Mouse (Mus musculus) right cerebral cortex, postnatal 25 days (tissue): ENCODE measurements around the gene Col4a2.

Source experiments
- DNase-seq: peaks from one replicate; pipeline ENCODE4 v3.0.0; 2022

Col4a2 gene

DNA sequence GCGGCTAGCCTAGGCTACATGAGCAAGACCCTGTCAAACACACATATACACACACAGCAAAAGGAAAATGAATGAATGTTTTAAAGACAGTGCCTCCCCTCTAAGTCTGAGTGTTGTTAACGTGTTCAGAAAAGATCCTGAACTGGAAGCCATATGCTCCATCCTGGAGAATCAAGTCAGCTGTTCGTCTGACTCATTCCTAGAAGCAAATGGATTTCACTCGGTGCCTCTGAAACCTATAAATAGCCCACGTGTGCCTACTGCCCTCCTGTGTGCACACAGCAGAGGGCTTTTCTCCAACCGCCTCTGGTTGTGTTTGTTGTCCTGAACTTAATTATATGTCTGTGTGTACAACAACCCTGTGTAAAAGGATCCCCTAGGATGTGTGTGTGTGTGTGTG lies 109.4 kb downstream of the Col4a2 start:
- DNase-seq: peak; percentile 20

DNA sequence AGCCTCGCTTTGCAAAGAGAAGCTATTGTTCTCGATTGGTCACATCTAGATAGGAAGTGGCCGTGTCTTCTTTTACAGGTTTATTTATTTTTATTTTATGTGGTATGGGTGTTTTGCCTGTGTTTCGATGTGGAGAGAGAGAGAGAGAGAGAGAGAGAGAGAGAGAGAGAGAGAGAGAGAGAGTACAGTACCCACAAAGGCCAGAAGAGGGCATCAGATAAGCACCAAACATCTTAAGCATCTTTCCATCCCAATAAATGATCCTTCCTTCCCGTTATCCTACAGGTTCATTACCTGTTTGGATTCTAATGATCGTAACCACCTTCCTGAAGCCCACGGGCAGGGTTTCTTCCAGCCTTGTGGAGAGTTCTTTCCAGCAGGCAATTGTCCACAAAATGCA lies 110.5 kb downstream of the Col4a2 start:
- DNase-seq: no peak

- no peak for DNase-seq
Measured at GRCm38 (mm10) chr8:11430688-11431087, 118.1 kb downstream of the Col4a2 start.

DNA sequence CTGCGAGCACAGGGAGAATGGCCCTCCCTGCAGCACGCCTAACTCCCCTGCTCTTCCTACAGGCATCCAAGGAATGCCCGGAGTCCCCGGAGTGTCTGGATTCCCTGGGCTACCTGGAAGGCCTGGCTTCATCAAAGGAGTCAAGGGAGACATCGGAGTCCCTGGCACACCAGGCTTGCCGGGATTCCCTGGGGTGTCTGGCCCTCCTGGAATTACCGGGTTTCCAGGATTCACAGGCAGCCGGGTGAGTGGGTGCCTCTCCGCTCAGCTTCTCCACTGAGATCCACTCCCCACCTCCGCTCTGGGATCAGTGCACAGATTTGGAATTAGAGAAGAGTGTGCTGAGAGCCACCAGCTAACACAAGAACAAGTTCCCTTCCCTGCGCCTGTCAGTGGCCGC lies 125.3 kb downstream of the Col4a2 start:
- peak; percentile 48 for DNase-seq

- DNase-seq: no peak
Measured at GRCm38 (mm10) chr8:11441291-11441690, 128.7 kb downstream of the Col4a2 start.

DNA sequence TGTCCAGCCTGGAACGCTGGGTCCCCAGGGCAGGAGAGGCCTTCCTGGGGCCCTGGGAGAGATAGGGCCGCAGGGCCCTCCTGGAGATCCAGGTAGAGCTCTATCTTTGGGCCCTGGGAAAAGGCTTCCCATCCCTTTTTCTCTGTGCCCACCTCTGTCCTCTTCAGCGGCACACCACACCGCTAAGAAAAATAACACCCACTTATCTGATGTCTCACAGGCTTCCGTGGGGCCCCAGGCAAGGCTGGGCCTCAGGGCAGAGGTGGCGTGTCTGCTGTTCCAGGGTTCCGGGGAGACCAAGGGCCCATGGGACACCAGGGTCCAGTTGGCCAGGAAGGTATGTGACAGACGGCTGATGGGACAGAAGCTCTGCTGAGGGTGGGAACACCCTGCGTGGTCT lies 131.0 kb downstream of the Col4a2 start:
- DNase-seq: no peak

DNA sequence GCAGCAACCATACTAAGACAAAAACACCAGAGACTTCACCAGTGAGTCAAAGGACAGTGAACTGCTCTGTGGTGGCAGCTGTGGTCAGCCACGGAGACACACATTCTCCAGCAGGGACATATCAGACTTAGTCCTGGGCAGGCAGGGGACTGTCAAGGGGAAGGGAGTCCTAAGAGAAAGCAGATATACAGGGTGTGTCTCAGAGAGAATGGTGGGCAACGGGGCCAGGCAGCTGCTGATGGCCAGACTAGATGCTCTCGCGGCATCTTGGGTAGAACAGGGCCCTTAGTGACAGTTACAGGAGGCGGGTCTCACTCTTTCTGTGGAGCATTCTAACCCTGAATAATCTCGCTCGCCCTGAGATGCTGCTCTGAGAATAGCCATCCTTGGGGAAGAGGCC lies 131.6 kb downstream of the Col4a2 start:
- no peak for DNase-seq

DNA sequence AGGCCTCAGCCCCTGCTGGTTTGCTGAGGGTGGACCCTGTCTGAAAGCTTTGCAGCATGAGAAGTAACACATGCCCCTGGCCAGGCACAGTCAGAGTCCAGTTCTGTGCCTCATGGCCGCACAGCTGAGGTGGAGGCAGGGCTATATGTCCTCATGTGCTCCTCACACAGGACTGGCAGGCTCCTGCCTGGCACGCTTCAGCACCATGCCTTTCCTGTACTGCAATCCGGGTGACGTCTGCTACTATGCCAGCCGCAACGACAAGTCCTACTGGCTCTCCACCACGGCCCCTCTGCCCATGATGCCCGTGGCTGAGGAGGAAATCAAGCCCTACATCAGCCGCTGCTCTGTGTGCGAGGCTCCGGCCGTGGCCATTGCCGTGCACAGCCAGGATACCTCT lies 133.2 kb downstream of the Col4a2 start:
- DNase-seq: no peak

DNA sequence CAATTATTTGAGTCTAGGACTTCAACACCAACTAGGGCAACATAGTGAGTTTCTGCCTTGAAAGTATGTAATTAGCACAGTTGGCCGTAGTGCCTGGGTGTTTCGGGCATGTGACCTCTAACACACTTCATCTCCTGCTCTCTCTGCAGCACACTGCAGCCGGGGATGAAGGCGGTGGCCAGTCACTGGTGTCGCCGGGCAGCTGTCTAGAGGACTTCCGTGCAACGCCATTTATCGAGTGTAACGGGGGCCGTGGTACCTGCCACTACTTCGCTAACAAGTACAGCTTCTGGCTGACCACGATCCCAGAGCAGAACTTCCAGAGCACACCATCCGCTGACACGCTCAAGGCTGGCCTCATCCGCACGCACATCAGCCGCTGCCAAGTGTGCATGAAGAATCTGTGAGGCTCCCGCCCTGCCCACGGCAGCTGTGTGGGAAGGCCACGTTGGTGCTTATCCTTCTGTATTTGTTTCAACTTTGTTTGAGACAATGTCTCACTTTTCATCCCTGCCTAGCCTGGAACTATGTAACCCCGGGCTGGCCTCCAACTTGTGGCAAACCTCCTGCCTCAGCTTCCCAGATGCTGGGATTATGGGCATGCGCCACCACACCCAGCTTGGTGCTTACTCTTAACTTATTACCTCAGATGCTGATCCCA lies 135.4 kb downstream of the Col4a2 start:
- no peak for DNase-seq

DNA sequence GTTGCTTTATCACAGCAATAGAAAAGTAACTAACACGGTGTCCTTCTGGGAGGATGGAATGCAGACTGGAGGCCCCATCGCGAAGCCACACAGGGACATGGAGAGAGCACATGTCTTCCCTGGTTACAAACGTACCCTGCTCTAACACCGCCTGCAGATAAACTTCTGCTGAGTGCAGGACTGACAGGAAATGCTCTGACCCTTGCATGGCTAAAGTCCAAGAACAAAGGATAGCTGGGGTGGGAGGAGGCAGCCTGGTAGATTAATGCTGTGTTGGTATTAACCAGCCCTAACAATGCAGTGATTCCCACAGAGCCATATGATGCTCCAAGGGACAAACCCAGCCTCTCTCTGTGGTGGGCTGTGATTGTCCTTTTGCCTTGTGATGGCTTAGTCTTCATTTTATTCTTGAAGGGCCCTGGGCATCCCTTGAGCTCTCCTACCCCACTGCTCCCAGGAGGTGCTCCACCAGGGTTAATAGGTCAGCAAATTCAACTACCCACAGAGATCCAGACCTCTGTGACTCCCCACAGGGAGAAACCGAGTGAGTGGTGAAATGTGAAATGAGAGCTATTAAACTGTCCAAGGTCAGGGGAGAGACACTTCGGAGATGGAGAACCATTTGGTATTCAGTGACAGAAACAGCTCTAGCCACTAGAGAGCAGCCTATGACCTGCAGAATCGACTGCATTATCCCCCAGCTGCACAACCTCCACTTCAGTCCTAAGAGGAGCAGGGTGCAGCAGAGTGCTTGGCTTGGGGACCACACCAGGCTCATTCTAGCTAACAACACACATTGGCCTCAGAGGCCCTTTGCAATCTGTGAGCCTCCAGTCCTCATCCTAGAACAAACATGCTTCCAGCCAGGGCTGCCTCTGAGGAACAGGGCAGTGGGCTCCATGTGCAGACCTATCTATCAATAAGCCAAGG lies 137.8 kb downstream of the Col4a2 start:
- DNase-seq: no peak

DNA sequence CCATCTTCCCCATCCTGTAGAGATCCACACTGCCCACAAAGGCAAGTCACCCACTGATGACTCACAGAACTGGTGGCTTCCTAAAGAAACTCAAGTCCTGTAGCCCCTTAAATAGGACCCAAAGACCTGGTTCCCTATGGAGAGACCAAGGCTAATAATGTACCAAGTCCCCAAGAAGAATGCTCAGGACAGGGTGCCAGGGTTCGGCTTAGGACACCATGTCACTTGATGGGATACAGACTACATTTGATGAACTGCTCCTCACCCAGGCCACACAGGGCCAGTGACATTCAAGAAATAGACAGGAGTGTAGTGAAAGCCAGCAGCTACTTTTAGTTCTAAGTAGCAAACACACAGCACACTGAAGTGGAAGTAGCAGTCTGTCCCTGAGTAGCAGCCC lies 139.5 kb downstream of the Col4a2 start:
- DNase-seq: no peak

- no peak for DNase-seq
Measured at GRCm38 (mm10) chr8:11452559-11452958, 140.0 kb downstream of the Col4a2 start.

GRCm38 (mm10) chr8:11452974-11453373 lies 140.4 kb downstream of the Col4a2 start:
- DNase-seq: no peak

DNA sequence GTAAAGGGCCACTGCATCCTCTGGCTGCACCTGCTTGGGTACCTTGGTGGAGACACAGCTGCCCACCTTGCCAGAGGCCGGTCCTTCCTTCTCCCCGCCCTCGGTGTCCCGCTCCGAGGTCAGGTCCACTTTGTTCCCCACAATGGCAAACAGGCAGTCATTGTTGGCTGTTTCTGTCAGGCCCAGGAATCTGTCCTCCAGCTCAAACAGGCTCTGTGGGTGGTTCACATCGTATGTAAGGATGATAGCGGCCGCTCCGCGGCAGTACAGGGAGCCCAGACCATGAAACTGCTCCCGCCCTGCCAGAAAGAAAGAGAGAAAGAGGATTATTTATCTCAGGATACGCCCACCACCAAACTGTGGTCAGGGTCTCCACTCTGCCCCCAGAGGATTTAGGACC lies 141.6 kb downstream of the Col4a2 start:
- no peak for DNase-seq

GRCm38 (mm10) chr8:11457278-11457677 lies 144.7 kb downstream of the Col4a2 start:
- no peak for DNase-seq

DNA sequence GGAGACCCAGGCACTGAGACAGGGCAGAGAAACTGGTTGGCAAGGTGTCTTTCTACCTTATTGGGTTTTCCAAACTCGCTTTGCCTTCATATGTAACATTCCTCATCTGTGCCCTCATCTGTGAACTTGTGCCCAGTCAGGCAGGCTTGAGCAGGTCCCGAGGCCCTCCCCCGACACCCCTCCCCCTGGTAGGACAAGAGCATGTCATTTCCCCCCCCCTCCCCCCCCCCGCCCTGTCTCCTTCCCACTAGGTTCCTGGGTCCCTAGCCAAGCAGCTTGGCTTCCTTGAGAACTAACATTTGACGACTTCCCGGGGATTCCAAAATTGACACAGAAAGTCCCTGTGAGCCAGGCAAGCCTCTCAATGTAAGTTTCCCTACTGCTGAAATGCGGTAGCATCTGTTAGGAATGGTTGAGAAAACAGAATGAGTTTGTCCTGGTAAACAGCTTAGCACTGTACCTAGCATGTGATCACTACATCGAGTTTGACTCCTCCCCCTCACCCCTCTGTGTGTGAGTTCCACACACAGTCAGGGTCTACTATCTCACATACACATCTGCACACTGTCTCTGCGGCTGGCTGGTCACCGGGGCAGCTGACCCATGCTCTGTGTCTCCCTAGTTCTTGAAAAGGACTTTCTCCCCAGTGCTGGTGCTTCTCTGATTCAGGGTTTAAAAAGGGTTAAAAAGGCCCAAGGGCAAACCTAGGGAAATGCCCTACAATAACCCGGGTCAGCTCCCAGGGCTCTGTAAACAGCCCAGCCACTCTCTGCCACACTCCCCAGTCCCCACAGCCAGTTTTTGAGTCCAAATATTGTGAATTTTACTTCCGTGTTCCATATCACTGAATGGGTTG lies 145.6 kb downstream of the Col4a2 start:
- no peak for DNase-seq

DNA sequence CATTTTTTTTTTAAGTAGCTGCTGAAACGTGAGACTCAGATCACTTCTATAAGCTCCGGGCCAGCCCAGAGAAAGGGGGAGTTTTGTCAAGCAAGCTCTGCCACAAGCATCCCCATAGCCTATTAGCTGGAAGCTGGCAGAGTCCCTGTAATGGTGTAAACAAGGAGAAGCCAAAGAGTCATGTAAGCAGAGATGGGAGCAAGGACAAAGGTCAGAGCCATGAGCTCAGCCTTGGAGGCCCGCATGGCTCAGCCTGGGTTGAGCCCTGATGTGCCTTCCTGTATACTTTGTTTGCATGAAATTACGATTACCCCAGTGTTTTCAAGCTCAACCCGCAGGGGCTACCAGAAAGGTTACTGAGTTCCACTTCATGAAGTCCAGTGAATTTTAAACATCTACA lies 146.4 kb downstream of the Col4a2 start:
- no peak for DNase-seq

DNA sequence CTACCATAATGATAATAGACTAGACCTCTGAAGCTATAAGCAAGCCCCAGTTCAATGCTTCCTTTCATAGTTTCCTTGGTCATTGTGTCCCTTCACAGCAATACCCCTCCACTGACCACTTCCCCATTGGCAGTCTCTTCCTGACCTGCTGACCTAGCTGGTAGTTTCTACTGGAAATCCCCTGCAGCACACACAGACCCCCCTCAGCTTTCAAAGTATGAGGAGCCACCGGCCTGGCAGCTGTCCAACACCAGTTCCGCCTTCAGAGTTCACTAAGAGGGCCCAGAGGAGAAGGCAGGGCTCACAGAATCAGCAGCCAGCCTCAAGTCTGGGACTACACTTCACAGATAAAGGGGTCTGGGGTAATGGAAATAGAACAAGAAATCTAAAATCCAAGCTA lies 148.3 kb downstream of the Col4a2 start:
- DNase-seq: no peak

DNA sequence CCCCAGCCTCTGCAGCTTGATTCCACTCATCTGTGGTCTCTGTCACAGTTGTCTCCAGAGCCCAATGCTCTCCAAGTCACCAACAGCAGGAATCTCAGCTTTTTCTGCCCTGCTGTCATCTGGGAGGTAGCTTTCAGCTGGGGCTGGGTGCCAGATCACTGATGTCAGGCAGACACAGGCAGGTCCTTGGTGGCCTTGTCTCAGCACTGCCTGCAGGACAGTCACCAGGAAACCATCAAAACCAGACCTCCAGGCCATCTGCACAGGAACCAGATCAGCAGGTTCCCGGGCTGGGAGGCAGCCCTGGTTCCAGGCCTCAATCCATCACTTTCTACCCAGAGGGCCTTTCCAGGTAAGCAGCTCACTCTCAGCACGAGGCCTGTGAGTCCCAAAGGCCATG lies 149.2 kb downstream of the Col4a2 start:
- no peak for DNase-seq

DNA sequence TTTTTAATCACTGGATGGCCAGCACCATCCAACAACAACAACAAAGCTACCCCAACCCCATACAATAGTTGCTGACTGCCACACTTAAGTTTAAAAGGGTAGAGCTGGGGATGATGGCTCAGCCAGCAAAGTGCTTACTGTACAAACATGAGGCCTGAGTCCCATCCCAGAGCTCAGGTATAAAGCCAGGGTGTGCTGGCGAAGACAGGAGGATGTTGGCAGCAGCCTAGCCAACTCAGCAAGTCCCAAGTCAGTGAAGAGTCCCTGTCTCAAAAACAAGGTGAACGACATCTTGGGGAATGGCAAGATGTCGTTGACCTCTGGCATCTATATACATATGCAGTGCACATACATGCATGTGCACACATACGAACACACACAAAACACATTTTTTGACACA lies 150.0 kb downstream of the Col4a2 start:
- no peak for DNase-seq

DNA sequence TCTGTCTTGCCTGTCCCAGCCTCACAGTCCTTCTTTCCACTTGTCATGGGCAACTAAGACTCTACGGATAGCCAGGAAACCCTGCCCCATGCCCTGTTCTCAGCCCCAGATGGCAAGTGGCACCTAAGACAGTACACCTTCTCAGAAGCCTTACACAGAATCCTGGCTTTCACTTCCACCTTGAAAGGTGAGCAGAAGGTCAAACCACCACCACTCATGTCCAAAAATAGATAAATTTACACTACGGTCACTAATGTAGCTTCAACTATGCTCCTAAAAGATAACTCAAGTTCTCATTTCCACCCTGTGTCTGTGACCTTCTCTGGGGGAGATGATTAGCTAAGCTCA lies 150.9 kb downstream of the Col4a2 start:
- no peak for DNase-seq

- no peak for DNase-seq
Measured at GRCm38 (mm10) chr8:11463889-11464706, 151.5 kb downstream of the Col4a2 start.

DNA sequence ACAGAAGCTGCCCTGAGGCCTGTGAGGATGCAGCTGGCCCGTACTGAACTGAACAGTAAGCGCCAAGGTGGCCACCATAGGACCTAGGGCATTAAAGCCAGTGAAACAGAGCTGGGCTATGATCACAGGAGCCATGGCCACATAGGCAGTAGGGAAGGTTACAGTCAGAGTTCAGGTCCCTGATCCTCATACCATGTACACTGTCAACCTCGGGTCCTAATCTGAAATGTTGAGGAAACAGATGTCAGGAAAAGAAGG lies 152.0 kb downstream of the Col4a2 start:
- DNase-seq: no peak
